Mouse (Mus musculus) left cerebral cortex, adult 18-20 months (tissue): ENCODE measurements around the gene Taf1c. TPM values are rescaled to one million over a fixed set of nuclear protein-coding genes. Genes with fewer than 3 reads are reported as not detected.

Experiments used
- DNase-seq, 2 experiments: peaks; one replicate each; pipeline ENCODE4 v3.0.0; 2021 to 2022; ENCODE audit warnings: low spot score in 2 of 2, mixed read lengths in 1 of 2
- total RNA-seq, 2 experiments: library from RNA; stranded (reverse); gene quantifications; 2 replicates each; pipeline ENCODE4 v1.2.3; 2021

Gene Taf1c
- total RNA-seq, 2 experiments from 2014 or later: 10.7 to 12.3 TPM

GRCm38 (mm10) chr8:119624916-119625315, 19.9 kb upstream of the Taf1c start:
- DNase-seq: no peak

- no peak for DNase-seq
These were observed 18.7 kb upstream of the Taf1c start for GRCm38 (mm10) chr8:119623744-119624143.

GRCm38 (mm10) chr8:119623061-119623460, 18.0 kb upstream of the Taf1c start:
- no peak for DNase-seq

- DNase-seq: no peak
These were observed 17.5 kb upstream of the Taf1c start for GRCm38 (mm10) chr8:119622555-119622954.

- DNase-seq: no peak
These were observed 15.9 kb upstream of the Taf1c start for GRCm38 (mm10) chr8:119620848-119621465.

- no peak for DNase-seq
These were observed 15.3 kb upstream of the Taf1c start for GRCm38 (mm10) chr8:119620116-119620840.

- DNase-seq: no peak
These were observed 13.9 kb upstream of the Taf1c start for GRCm38 (mm10) chr8:119618887-119619286.

GRCm38 (mm10) chr8:119617586-119617985, 12.6 kb upstream of the Taf1c start:
- no peak for DNase-seq

- no peak for DNase-seq
These were observed 11.8 kb upstream of the Taf1c start for GRCm38 (mm10) chr8:119616811-119617210.

- DNase-seq: no peak
These were observed 11.3 kb upstream of the Taf1c start for GRCm38 (mm10) chr8:119616358-119616757.

GRCm38 (mm10) chr8:119615096-119615495, 10.1 kb upstream of the Taf1c start:
- no peak for DNase-seq

GRCm38 (mm10) chr8:119612471-119612870, 7.4 kb upstream of the Taf1c start, which contains the start of gene Adad2:
TSS of gene Adad2 (plus strand) at chr8:119612747.
- no peak for DNase-seq

- no peak for DNase-seq
These were observed 1.2 kb upstream of the Taf1c start for GRCm38 (mm10) chr8:119606224-119606623.

GRCm38 (mm10) chr8:119604398-119604803, 621 bp downstream of the Taf1c start:
- no peak for DNase-seq

- no peak for DNase-seq
These were observed 1.3 kb downstream of the Taf1c start for GRCm38 (mm10) chr8:119603771-119604170.

- no peak for DNase-seq
These were observed 13.6 kb downstream of the Taf1c start for GRCm38 (mm10) chr8:119591456-119591855.

GRCm38 (mm10) chr8:119590348-119590747, 14.7 kb downstream of the Taf1c start:
- DNase-seq: no peak

- DNase-seq: no peak
These were observed 16.2 kb downstream of the Taf1c start for GRCm38 (mm10) chr8:119588844-119589243.

- no peak for DNase-seq
These were observed 16.7 kb downstream of the Taf1c start for GRCm38 (mm10) chr8:119588321-119588720.

- DNase-seq: no peak
These were observed 19.1 kb downstream of the Taf1c start for GRCm38 (mm10) chr8:119585901-119586300.

GRCm38 (mm10) chr8:119580441-119581161, 24.4 kb downstream of the Taf1c start:
- DNase-seq: no peak

- no peak for DNase-seq
These were observed 25.9 kb downstream of the Taf1c start for GRCm38 (mm10) chr8:119579096-119579495.
